Mouse (Mus musculus) spleen, postnatal 36 days (tissue): ENCODE results near the gene Mrps18c.

Experiments used
- DNase-seq, 2 experiments: peaks; one replicate each; pipeline ENCODE4 v3.0.0; 2022; ENCODE audit warnings: low spot score in 2 of 2, mixed read lengths in 1 of 2

Gene Mrps18c

DNA sequence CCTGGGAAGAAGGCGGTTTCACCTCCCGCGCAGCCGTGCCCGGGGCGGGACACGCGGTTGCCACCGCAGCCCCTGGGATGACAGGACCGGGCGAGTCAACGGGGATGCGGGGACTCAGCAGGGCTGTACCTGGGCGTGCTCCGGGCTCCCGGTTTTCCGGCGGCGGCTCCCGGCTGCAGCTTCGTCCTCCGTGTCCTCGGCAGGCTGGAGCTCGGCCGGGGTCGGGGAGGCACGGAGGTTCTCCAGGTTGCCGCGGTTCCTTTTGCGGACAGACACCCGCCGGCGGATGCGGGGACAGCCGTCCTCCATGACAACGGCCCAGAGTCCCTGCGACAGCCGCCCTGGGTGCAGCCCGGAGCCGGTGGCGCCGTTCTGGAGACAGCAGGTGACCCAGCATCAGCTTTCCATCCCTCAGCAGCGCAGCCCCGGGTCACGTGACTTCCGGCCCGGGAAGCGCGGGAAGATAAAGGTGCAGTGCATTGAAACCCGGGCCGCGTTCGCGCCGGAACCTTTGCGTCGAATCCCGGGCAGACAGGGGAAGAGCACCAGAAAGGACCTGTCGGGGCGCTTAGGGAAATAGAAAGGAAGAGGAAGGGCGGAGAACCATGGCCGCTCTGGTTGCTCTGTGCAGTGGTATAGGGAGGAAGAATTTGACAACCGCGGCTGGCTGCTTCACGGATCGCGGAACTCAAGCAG is at the start of gene Mrps18c, which contains the start of gene Helq:
Gene Mrps18c, plus strand, starts transcription at position 463 of the 696 bp plus-strand sequence.
Gene Helq, minus strand, starts transcription at position 434 of the 696 bp plus-strand sequence.
- peak; percentile 86 to 91 for DNase-seq

DNA sequence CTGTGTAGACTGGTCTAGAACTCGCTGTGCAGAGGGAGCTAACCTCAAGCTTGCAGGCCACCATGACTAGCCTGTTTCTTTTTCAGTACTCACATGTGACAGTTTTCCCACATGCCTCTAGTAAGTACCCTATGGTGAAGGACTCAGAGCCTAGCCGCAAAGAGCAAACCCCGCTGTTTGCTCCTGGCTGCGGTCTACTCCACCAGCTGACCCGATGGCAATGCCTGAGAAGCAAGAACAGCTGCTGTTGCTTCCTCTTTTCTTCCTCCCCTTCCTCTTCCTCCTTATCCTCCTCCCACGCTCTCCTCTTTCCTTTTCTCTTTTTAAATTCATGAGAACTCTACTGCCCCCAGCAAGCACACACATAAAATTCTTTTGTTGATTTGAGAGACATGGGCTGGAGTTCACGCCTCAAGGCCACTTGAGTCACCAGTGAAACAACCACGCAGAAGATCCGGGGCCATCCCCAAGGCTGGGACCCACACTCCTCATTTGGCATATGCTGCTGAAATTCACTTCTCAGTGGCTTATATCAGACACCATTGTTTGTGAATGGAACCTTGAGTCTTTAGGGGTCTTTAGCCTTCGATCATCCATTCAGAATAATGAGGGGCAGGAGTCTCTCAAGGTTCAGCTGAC is 47.7 kb upstream of the Mrps18c start:
- peak; percentile 50 to 51 for DNase-seq

GRCm38 (mm10) chr5:100751655-100752054 is 46.8 kb upstream of the Mrps18c start:
- no peak for DNase-seq

DNA sequence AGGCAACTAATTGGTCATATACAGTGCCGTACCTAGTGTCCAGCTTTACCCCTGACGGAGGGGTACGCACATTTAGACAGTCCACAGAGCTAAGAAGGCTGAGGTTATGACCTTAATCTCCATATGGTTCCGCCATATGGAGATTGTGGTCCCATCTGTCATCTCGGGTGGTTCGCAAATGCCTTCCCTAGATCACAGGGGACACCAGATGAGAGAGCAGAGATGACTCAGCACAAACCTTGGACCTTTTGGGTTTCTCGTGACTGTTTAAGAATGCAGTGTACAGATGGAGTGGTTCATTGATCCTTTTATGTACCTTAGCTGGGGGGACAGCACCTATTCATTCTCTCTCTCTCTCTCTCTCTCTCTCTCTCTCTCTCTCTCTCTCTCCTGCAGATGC is 45.0 kb upstream of the Mrps18c start:
- DNase-seq = no peak

GRCm38 (mm10) chr5:100758121-100758520 is 40.3 kb upstream of the Mrps18c start:
- no peak for DNase-seq

- no peak for DNase-seq
Observed at GRCm38 (mm10) chr5:100760049-100760663, 38.3 kb upstream of the Mrps18c start.

- DNase-seq = no peak
Observed at GRCm38 (mm10) chr5:100761736-100762135, 36.7 kb upstream of the Mrps18c start.

DNA sequence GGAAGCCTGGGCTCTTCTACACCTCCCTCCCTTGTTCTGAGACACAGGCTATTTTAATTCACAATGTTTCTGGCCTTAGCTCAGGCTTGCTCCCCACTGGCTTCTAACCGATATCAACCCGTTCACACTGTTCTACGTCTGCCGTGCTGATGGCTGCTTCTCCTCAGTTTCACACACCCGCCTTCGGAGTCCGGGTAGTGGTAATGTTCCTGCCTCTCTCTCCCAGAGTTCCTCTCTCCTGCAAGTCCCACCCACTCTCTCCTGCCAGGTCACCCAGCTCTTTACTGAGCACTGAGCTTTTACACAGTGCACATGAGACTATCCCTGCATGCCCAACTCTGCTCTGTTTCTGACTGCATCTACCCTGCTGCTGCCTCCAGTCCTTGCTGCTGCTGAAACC is 32.4 kb upstream of the Mrps18c start:
- no peak for DNase-seq

DNA sequence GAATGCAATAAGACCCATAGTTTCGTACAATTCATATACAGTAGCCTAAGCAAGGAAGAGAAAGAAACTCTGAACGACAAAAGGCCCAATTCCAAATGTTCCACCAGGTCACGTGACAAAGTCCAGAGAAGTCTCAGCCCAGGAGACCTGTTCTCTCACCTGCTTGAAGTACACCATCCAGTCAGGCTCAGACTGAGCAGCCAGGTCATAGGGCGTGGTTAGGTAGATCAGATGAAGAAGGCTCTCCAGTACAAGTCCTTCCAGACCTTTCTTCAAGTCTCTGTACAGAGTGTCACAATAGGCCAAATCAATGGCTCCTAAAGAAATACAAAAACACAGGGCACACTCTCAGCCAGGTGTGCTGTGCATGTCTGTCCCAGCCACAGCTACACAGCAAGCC is 26.9 kb upstream of the Mrps18c start:
- DNase-seq = no peak

- DNase-seq = no peak
Observed at GRCm38 (mm10) chr5:100775778-100776404, 22.5 kb upstream of the Mrps18c start.

- DNase-seq = no peak
Observed at GRCm38 (mm10) chr5:100776900-100777299, 21.5 kb upstream of the Mrps18c start.

DNA sequence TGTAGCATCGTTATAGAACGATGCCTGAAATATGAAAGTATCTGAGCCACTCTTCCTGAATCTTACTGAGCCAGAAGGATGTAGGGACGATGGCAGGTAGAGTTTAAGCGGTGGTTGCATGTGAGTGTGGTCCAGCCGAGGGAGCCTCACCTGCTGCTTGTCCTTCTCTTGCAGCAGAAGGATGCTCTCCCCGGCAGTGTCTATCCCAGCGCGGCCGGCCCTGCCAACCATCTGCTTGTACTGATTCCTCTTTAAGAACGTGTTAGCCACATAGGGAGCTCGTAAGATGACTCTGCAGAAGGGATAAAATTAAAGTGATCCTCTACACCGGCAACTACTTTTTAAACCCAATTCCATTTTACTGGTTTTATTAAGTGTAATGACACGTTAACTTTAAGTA is 19.4 kb upstream of the Mrps18c start:
- DNase-seq = no peak

DNA sequence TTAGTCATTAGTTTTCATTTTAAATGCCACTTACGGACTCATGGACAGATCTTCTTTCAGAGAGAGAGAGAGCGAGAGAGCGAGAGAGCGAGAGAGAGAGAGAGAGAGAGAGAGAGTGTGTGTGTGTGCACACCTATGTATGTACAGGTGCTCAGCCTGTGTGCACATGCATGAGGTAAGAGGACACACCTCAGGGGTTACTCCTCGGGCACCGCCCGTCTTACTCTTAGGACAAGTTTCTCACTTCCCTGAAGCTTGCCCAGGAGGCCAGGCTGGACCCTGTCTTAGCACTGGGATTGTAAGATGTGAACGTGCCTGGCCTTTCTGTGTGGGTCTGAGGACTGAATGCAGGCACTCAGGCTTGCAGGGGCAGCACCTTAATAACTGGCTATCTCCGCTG is 10.9 kb upstream of the Mrps18c start:
- no peak for DNase-seq

DNA sequence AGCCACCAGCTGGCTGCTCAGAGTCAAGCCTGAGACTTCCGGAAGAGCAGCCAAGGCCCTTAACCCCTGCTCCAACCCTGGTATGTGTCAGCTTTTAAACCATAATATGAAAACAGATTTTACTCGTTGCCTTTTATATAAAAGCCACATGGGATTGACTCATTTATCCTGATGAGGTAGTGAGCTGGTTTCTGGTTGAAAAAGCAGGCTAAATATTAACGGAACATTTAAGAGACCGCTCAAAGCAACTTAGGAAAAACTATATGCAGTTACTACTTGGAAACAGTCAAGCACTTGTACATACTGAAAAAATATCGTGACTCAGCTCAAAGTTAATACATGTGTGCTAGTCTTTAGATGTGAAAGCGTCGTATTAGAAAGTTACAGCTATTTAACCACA is 6.2 kb upstream of the Mrps18c start:
- no peak for DNase-seq

DNA sequence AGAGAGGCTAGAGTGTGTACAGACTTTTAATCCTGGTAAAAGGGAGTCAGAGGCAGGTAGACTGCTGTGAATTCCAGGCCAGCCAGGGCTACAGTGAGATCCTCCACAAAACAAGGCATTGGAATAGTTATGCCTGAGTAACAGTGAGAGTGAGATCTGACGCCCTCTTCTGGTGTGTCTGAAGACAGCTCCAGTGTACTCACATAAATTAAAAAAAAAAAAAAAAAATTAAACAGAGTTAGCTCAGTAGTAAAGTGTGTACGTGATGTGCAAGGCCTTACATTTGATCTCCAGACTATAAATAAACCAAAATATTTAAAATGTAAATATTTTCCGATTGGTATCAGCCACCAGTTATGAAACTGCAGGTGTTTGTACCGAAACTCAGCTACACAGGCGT is 4.3 kb upstream of the Mrps18c start:
- no peak for DNase-seq

- no peak for DNase-seq
Observed at GRCm38 (mm10) chr5:100818341-100818740, 19.9 kb downstream of the Mrps18c start.

- no peak for DNase-seq
Observed at GRCm38 (mm10) chr5:100819568-100820480, 21.4 kb downstream of the Mrps18c start.

- peak; percentile 86 to 87 for DNase-seq
Observed at GRCm38 (mm10) chr5:100820483-100821184, 22.2 kb downstream of the Mrps18c start, which contains the start of gene Abraxas1. Abraxas1 (minus strand) TSS chr5:100820965.

DNA sequence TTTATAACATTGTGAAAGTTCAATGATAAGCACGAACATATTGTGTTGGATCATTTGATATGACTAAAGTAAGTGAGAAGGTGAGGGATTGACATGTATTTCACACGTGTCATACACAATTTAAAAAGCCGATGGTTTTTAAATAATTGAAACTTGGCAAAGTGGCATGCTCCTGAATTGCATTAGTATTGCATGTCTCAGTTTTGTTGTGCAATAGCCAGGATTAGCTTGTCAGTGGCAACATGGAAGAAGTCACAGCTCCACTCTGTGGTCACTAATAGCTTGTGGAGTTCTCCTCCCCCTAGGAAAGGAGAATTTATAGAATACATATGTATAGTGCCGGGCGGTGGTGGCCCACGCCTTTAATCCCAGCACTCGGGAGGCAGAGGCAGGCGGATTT is 22.9 kb downstream of the Mrps18c start:
- no peak for DNase-seq

DNA sequence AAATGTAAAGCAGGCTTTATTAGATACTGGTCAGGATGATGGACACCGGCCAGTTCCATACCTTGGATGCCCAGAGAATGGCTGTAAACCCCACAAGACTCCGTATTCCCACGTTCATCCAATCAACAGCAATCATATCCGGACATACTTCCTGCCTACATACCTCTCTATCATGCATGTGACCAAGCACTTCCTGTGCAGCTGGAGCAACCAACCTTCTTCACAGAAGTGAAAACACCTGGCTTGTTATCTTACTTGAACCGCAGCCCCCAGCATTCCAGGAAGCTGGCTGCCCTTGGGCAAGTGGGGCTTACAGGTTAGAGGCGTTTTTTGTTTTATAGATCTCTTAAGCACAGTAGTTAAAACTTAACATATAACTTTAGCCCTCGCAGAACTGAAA is 24.4 kb downstream of the Mrps18c start:
- no peak for DNase-seq

- peak; percentile 10 to 19 for DNase-seq
Observed at GRCm38 (mm10) chr5:100825975-100826374, 27.5 kb downstream of the Mrps18c start.
